Mouse (Mus musculus): ENCODE results near the gene Olfr816.
"Not testable (repeated sequence)": the region's sequence is repeated elsewhere in the genome, so short reads cannot be mapped to it uniquely, and the experiment has no call there.

Olfr816 gene

GRCm38 (mm10) chr10:129915497-129915896 lies at the start of gene Olfr816:
Gene Olfr816, minus strand, starts transcription at chr10:129915597.
- DNase-seq = no peak

GRCm38 (mm10) chr10:129949000-129949399 lies 33.6 kb upstream of the Olfr816 start, which contains the start of gene Olfr818:
Gene Olfr818, minus strand, starts transcription at chr10:129949100.
- no peak for DNase-seq

- DNase-seq = not testable (repeated sequence)
Measured at GRCm38 (mm10) chr10:129905767-129906166, 9.6 kb downstream of the Olfr816 start, which contains the start of gene Olfr815. Gene Olfr815, minus strand, starts transcription at chr10:129905867.

- no peak for DNase-seq
Measured at GRCm38 (mm10) chr10:129885934-129886333, 29.5 kb downstream of the Olfr816 start.

GRCm38 (mm10) chr10:129885496-129885895 lies 29.9 kb downstream of the Olfr816 start:
- not testable (repeated sequence) for DNase-seq

GRCm38 (mm10) chr10:129879751-129880150 lies 35.6 kb downstream of the Olfr816 start, which contains the start of gene Olfr814:
Gene Olfr814, minus strand, starts transcription at chr10:129879851.
- not testable (repeated sequence) for DNase-seq
